Mouse (Mus musculus) liver, postnatal 0 days (tissue): Measurements from ENCODE around the gene Acaca.

ENCODE experiments used
- CTCF ChIP-seq: sonication (generic); IDR thresholded peaks from 2 replicates; pipeline ENCODE4 v1.5.1; 2016; ENCODE audit warnings: antibody characterized with exemption, low read depth
- EP300 ChIP-seq: IDR thresholded peaks from 2 replicates; pipeline ENCODE4 v1.6.1; 2016; ENCODE audit warnings: antibody characterized with exemption, low read depth, mild to moderate bottlenecking

GRCm38 (mm10) chr11:84210876-84211275, 81.4 kb downstream of the Acaca start:
- TF ChIP-seq CTCF (no peak), EP300 (no peak)
